Mouse (Mus musculus) liver, embryonic 11.5 days (tissue): ENCODE results near the gene Fam227a. TPM values are rescaled to one million over a fixed set of nuclear protein-coding genes. Genes with fewer than 3 reads are reported as not detected.

Source experiments
- ATAC-seq: fragments of 200-750 bp; cut with Nextera tagmentation; replicated peaks from 2 replicates; pipeline ENCODE4 v1.8.0; 2017; ENCODE audit warnings: moderate number of reproducible peaks, mild to moderate bottlenecking, moderate TSS enrichment, moderate library complexity; ENCODE audit not compliant: low FRiP score
- DNase-seq: peaks from one replicate; pipeline ENCODE4 v3.0.0-alpha.2; 2017; ENCODE audit warnings: low spot score
- H3K27ac ChIP-seq: fragments of 300-500 bp; sonication (generic); 2 replicates; pipeline ENCODE4 v1.5.1; 2014; ENCODE audit warnings: mild to moderate bottlenecking, low read depth, low read length, control low read depth
- H3K27me3 ChIP-seq: fragments of 300-500 bp; sonication (generic); replicated peaks from 2 replicates; pipeline ENCODE4 v1.6.1; 2014; ENCODE audit warnings: low read length, mixed read lengths; ENCODE audit not compliant: control insufficient read depth, insufficient read depth
- H3K36me3 ChIP-seq: fragments of 300-500 bp; sonication (generic); 2 replicates; pipeline ENCODE4 v1.6.1; 2014; ENCODE audit warnings: mild to moderate bottlenecking, low read length, moderate library complexity, mixed read lengths; ENCODE audit not compliant: control insufficient read depth, insufficient read depth
- H3K4me1 ChIP-seq: fragments of 300-500 bp; sonication (generic); replicated peaks from 2 replicates; pipeline ENCODE4 v1.6.1; 2014; ENCODE audit warnings: low read length, mixed read lengths; ENCODE audit not compliant: control insufficient read depth, insufficient read depth
- H3K4me2 ChIP-seq: fragments of 300-500 bp; sonication (generic); 2 replicates; pipeline ENCODE4 v1.6.1; 2014; ENCODE audit warnings: mild to moderate bottlenecking, control low read depth, moderate library complexity
- H3K4me3 ChIP-seq: fragments of 300-500 bp; sonication (generic); 2 replicates; pipeline ENCODE4 v1.5.1; 2014; ENCODE audit warnings: low read depth, low read length, control low read depth
- H3K9ac ChIP-seq: fragments of 300-500 bp; sonication (generic); 2 replicates; pipeline ENCODE4 v1.6.1; 2014; ENCODE audit warnings: low read depth, low read length, control low read depth
- H3K9me3 ChIP-seq: fragments of 300-500 bp; sonication (generic); 2 replicates; pipeline ENCODE4 v1.6.1; 2016; ENCODE audit warnings: low read length, inconsistent platforms, mixed read lengths; ENCODE audit not compliant: control insufficient read depth
- WGBS: fragments of 180-500 bp; shearing (Covaris S2); extraction: QIAGEN DNeasy Blood & Tissue Kit; methylation state at CpG from one replicate; pipeline ENCODE4 v1.1.7; 2014; 5-methylcytosine and 5-hydroxymethylcytosine counted together
- polyA plus RNA-seq: library from polyadenylated mRNA; unstranded; fragments of >200 nt; fragmentation: Nextera tagmentation; extraction: Ambion mirVana; gene quantifications from 2 replicates; pipeline ENCODE4 v1.2.1, GENCODE M21; 2014

The Fam227a gene
- polyA plus RNA-seq, 1 experiment from 2014 or later, result 0.74 TPM

DNA sequence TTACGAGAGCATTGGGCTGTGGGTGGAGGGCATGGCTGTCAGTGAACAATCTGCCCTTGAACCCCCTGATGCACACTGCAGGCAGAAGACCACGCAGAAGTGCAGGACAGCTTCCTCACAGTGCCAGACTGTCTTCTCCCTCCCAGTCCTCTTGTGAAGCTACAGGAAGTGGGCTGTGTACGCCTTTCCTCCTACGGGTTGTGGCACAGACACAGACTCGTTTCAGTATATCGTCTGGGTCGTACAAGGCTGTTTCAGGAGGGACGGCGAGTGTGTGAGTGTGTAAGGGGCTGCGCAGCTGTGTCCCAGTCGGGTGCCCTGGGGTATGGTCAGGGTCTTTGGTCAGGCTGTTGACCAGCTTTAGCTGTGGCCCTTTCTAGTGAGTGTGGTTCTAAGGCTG, 35.0 kb upstream of the Fam227a start:
- DNase-seq, result peak; percentile 40
- H3K27ac ChIP-seq, result peak overlapping the region; percentile 98

DNA sequence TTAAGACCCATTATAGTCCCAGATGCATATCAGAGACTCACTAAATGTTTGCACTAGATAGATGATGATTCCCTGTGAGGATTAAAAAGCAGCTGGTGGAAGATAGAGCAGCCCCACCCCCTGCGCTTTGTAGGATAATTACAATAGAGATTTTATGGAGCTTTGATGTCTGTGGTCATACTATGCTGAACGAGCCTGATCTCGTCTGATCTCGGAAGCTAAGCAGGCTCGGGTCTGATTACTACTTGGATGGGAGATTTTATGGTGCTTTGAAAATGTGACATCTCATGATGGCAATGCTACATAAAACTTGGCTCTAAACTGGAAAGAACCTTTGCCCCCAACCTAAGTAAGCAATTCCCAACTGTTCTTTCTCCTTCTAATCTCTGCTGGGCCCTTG, 33.6 kb upstream of the Fam227a start:
- 0 out of 2 replicates have a peak overlapping the region, but pooled peaks have one; percentile 98 for H3K27ac ChIP-seq
- H3K9me3 ChIP-seq, result no peaks in the 10 kb centered on the region
- H3K9ac ChIP-seq, result no peak overlapping the region; the same call in 1 of the 2 replicates
- no peaks in the 10 kb centered on the region for H3K27me3 ChIP-seq
- peak overlapping the region; percentile 97 for H3K4me3 ChIP-seq
- DNase-seq (no peak), ATAC-seq (no peak)
- 82% methylated on average over 5 of the region's 5 CpGs for WGBS
- peaks cover 2% of the 10 kb centered on the region; the same call in 1 of the 2 replicates for H3K36me3 ChIP-seq
- peaks cover 67% of the 10 kb centered on the region for H3K4me1 ChIP-seq
- peak overlapping the region; percentile 91 for H3K4me2 ChIP-seq

More for the DNA sequence above, 35.0 kb upstream of the Fam227a start:
- H3K4me2 ChIP-seq, result peak overlapping the region; percentile 91
- no peaks in the 10 kb centered on the region for H3K9me3 ChIP-seq
- no peak for ATAC-seq
- peak overlapping the region; percentile 64 for H3K9ac ChIP-seq
- peak overlapping the region; percentile 97 for H3K4me3 ChIP-seq
- no peaks in the 10 kb centered on the region for H3K27me3 ChIP-seq
- 46% methylated on average over 11 of the region's 11 CpGs for WGBS
- H3K36me3 ChIP-seq, result peaks cover 5% of the 10 kb centered on the region; the same call in 1 of the 2 replicates
- H3K4me1 ChIP-seq, result peaks cover 67% of the 10 kb centered on the region

DNA sequence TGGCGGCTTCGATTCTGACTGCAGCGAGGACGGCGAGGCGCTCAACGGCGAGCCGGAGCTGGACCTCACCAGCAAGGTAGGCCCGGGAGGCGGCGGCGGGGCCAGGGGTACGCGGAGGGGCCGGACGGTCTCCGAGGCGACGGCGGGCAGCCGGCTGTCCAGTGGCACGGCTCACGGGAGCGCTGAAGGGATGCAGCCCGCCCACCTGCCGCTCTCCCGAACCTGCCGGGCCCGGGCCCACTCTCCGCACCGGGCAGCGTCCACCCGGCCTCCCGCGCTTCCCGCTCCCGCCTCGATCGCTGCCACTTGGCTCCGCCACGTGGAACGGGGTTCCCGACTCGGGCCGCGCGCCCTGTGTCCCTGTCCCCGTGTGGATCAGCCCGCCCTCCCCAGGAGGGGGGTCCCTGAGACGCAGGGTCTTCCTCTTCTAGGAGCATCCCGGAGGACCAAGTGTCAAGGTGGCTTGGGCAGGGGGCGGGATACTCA, 32.3 kb upstream of the Fam227a start:
- peak overlapping the region; percentile 89 for H3K27ac ChIP-seq
- DNase-seq (peak; percentile 53), ATAC-seq (no peak)
- peak overlapping the region; percentile 97 for H3K4me3 ChIP-seq
- H3K27me3 ChIP-seq, result no peaks in the 10 kb centered on the region
- H3K4me2 ChIP-seq, result peak overlapping the region; percentile 91
- H3K4me1 ChIP-seq, result peaks cover 58% of the 10 kb centered on the region
- no peaks in the 10 kb centered on the region for H3K9me3 ChIP-seq
- under 1% methylated on average over 51 of the region's 53 CpGs for WGBS
- peak overlapping the region; percentile 99 for H3K9ac ChIP-seq
- H3K36me3 ChIP-seq, result 0 out of 2 replicates have a peak, but pooled peaks cover 2% of the 10 kb centered on the region

DNA sequence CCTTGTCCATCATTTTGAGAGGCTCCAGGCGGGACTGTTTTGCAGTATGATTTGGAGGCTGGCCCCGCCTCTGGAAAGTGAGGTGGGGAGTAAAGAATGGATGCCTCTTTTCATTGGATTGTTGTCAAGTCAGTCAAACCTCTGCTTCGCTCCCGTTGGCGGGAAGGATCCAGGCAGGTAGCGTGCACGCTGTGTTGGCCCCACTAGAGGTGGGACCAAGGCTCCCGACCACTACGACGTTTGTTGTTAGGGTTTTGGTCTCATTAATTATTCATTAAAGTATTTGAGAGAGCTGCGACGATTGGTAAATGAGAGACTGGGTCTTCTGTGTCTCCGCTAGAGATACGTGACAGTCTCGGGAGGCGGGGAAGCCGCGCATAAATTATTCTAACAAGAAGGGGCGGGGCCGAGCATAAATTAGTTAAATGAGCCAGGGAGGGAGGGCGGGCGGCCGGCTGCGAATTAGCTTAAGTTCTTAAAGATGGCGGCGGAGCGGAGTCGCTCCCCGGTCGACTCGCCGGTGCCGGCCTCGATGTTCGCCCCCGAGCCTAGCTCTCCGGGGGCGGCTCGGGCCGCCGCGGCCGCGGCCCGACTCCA, 31.8 kb upstream of the Fam227a start, which contains the start of gene Gtpbp1:
Gene Gtpbp1 (plus strand): TSS at position 420 of the 597 bp plus-strand sequence.
- WGBS, result under 1% methylated on average over 45 of the region's 45 CpGs
- H3K27me3 ChIP-seq, result no peaks in the 10 kb centered on the region
- H3K4me2 ChIP-seq, result peak within 1 kb of the TSS; percentile 91
- H3K27ac ChIP-seq, result peak within 1 kb of the TSS; percentile 89
- DNase-seq (peak; percentile 91), ATAC-seq (peak; percentile 89)
- no peaks in the 10 kb centered on the region for H3K9me3 ChIP-seq
- peak within 1 kb of the TSS; percentile 97 for H3K4me3 ChIP-seq
- peaks cover 58% of the 10 kb centered on the region for H3K4me1 ChIP-seq
- H3K9ac ChIP-seq, result peak within 1 kb of the TSS; percentile 99
- H3K36me3 ChIP-seq, result 0 out of 2 replicates have a peak, but pooled peaks cover 2% of the 10 kb centered on the region

DNA sequence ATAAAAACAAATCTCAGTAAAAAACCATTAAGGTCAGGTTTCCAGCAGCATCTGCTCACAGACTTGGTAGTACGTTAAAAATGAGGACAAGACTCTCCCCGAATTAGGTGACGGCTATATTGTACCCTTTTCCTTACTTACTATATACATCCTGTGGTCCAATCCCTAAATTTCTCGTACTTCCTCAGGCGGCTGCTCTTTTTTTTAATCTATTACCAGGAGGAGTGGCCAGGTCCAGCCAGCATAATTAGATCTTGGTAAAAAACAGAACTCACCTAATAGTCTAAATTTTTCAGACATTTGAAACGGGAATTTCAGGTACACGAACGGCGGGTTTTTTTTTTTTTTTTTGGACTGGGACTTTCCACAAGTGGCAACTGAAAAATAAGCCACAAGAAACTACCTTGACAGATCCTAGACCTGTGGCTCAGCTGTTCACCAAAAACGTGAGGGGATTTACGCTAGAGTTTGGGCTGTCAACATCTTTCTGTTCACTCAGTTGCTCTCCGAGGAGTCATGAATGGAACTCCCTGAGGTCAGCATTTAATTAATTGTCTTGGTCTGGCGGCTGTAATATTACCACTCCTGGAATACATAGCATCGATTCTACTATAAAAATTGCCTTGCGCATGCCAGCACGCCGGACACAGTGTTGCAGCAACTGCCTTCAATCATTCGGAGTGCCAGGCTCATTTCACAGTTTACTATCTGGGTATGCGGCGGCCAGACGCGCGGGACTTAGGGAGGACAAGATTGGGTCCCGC, 31.1 kb upstream of the Fam227a start:
- 0 out of 2 replicates have a peak, but pooled peaks cover under 1% of the 10 kb centered on the region for H3K36me3 ChIP-seq
- H3K4me2 ChIP-seq, result peak overlapping the region; percentile 91
- peaks cover 57% of the 10 kb centered on the region for H3K4me1 ChIP-seq
- ATAC-seq, result no peak
- no peaks in the 10 kb centered on the region for H3K9me3 ChIP-seq
- peak overlapping the region; percentile 97 for H3K4me3 ChIP-seq
- H3K9ac ChIP-seq, result peak overlapping the region; percentile 7
- no peak for DNase-seq
- H3K27ac ChIP-seq, result peak overlapping the region; percentile 8; the same call in 1 of the 2 replicates
- no peaks in the 10 kb centered on the region for H3K27me3 ChIP-seq
- WGBS, result 15% methylated on average over 24 of the region's 24 CpGs

DNA sequence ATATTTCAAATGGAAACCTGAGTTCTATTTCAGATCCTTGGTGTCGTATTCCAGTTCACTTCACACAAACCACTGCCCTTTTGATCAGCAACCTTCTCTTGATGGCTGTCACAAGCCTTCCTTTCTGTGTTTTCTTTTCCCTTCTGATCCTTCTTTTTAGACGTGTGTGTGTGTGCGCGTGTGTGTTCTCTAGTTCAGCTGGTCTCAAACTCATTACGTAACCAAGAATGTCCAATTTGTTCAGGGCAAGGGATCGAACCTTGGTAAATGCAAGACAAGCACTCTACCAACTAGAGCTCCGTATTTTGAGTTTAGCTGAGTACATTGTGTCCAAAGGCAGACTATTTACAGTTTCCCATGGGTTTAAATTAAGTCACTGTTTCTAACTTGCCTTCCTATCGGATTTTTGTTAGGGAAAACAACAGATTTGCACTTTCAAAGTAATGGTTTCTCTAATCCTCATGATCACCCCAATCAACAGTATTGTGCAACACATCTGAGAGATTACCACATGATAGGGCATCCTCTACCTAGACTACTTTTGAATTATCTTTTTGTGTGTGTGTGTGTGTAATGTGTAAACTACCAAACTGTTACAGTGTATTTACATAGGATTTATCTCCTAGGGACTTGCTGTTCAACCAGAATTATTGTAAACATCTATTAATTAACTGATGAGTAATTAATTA, 29.7 kb upstream of the Fam227a start:
- ATAC-seq (no peak), DNase-seq (no peak)
- peak overlapping the region; percentile 97 for H3K4me2 ChIP-seq
- H3K9me3 ChIP-seq, result no peaks in the 10 kb centered on the region
- H3K9ac ChIP-seq, result peak overlapping the region; percentile 97
- H3K36me3 ChIP-seq, result no peaks in the 10 kb centered on the region
- 6% methylated on average over 8 of the region's 8 CpGs for WGBS
- H3K27ac ChIP-seq, result peak overlapping the region; percentile 96
- H3K4me3 ChIP-seq, result peak overlapping the region; percentile 95
- H3K4me1 ChIP-seq, result peaks cover 63% of the 10 kb centered on the region
- no peaks in the 10 kb centered on the region for H3K27me3 ChIP-seq

DNA sequence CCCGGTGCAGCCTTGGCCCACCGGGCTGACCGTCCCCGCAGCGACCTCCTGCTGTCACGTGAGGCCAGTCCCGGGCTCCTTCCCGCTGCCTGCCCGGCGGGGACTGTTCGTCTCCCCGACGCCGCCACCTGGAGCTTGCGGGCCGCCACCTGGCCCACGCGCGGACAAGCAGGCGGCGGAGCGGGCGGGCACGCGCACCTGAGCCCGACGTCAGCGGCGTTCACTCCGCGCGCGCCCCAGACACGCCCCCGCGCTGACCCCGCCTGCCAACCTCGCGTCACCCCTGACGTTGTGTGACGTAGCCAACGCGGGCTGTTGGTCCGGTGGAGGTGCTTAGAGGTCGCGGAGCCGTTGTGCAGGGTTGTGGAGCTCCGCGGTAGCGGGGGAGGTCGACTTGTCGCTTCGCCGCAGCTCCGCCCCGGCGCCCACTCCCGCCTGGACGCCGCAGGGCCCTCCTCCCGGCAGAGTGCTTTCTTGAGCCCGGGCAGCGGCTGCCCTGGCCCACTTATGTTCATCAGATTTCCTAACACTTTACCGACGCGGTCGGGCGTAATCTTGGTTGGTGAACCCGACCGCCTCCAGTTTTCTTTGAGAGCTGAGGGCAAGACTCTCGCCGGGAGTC, 29.0 kb upstream of the Fam227a start, which contains the start of gene Josd1:
Gene Josd1 (minus strand): TSS at position 274 of the 622 bp plus-strand sequence.
- WGBS, result under 1% methylated on average over 65 of the region's 72 CpGs
- peaks cover 63% of the 10 kb centered on the region for H3K4me1 ChIP-seq
- peak within 1 kb of the TSS; percentile 97 for H3K4me2 ChIP-seq
- no peaks in the 10 kb centered on the region for H3K9me3 ChIP-seq
- peak within 1 kb of the TSS; percentile 97 for H3K9ac ChIP-seq
- ATAC-seq (peak; percentile 70), DNase-seq (peak; percentile 99)
- H3K36me3 ChIP-seq, result no peaks in the 10 kb centered on the region
- no peaks in the 10 kb centered on the region for H3K27me3 ChIP-seq
- H3K4me3 ChIP-seq, result peak within 1 kb of the TSS; percentile 95
- H3K27ac ChIP-seq, result peak within 1 kb of the TSS; percentile 96

DNA sequence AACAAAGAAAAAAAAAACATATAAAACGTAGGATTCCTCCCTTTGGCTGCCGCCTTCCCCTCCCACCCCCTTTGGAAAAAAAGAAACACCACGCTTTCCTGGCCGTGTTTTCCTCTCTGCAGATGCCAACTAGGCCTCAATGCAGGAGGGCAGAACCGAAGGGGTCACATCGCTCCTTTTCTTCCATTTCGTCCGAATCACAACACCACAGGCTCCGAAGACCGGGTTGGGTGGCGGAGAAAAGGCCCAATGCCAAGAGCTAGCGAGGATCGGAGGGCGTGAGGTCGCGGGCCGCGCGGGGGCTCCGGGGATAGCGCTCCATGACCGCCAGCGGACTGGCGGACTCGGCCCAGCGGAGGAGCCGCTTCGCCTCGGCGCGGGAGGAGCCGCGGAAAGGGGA, 28.4 kb upstream of the Fam227a start:
- H3K4me3 ChIP-seq, result peak overlapping the region; percentile 95
- peak overlapping the region; percentile 96 for H3K27ac ChIP-seq
- ATAC-seq (no peak), DNase-seq (no peak)
- H3K27me3 ChIP-seq, result no peaks in the 10 kb centered on the region
- no peaks in the 10 kb centered on the region for H3K9me3 ChIP-seq
- peaks cover 63% of the 10 kb centered on the region for H3K4me1 ChIP-seq
- WGBS, result under 1% methylated on average over 29 of the region's 33 CpGs
- H3K9ac ChIP-seq, result peak overlapping the region; percentile 97
- peak overlapping the region; percentile 97 for H3K4me2 ChIP-seq
- no peaks in the 10 kb centered on the region for H3K36me3 ChIP-seq
